Mouse (Mus musculus): ENCODE results near the gene Abi1. TPM values are rescaled to one million over a fixed set of nuclear protein-coding genes. Genes with fewer than 3 reads are reported as not detected.

The Abi1 gene
- polyA plus RNA-seq (2016; fragmentation: Nextera tagmentation; extraction: Ambion mirVana) = 43.7 and 45.7 TPM in 2 replicates

DNA sequence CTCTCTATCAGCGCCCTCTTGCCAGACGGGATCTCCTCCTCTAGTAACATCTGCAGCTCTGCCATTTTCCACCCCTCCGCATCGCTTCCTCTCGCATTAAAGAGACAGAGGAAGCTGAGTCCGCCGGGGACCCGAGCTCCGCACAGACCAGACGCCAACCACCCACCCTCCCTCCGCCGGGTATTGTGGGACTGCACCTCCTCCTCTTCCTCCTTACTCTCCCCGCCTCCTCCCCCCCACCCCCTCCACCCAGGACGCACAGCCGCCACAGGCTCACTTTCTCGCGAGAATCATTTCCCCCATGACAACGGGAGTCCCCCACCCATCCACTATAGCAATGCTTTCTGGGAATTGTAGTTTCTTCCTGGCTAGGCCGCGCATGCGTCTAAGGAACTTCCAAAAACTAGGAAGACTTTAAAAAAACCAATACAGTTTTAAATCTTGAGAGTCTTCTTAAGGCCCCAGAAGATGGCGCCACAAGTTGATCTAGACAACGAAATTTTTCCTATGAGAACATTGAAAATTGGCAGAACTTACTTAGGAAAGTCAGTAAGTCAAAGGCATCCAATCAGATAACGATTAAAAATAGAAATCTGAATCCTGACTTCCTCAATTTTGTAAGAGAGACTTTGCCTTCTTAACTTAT is at the start of gene Abi1:
Gene Abi1, minus strand, starts transcription at position 241 of the 646 bp plus-strand sequence.
- H3K4me1 ChIP-seq = peaks cover 16% of the 10 kb centered on the region
- 3% methylated on average over 24 of the region's 24 CpGs for whole genome bisulfite sequencing
- peak within 1 kb of the TSS; percentile 92 for H3K4me3 ChIP-seq
- no peaks in the 10 kb centered on the region for H3K27me3 ChIP-seq
- peak within 1 kb of the TSS; percentile 62 for H3K4me2 ChIP-seq (replicated peaks)
- peak within 1 kb of the TSS; percentile 95 for H3K27ac ChIP-seq (replicated peaks)
- ATAC-seq (ENCODE audit: low FRiP score, low read depth) = peak; percentile 96
- H3K9ac ChIP-seq (replicated peaks) = peak within 1 kb of the TSS; percentile 94
- H3K9me3 ChIP-seq = no peaks in the 10 kb centered on the region
- H3K36me3 ChIP-seq = no peaks in the 10 kb centered on the region

DNA sequence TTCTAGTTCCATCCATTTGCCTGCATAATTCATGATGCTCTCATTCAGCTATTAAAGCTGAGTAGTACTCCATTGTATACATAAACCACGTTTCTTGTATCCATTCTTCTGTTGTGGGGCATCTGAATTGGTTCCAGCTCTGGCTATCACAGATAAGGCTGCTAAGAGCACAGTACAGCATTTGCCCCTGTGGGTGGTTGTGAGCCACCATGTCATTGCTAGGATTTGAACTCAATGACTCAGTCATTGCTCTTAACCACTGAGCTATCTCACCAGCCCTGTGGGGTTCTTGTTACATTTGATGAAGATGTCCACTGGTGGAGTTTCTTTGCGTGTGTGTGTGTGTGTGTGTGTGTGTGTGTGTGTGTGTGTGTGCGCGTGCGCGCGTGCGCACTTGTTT is 44.5 kb upstream of the Abi1 start:
- H3K4me2 ChIP-seq (replicated peaks) = no peak overlapping the region
- H3K9me3 ChIP-seq = no peaks in the 10 kb centered on the region
- H3K36me3 ChIP-seq = peaks cover 69% of the 10 kb centered on the region
- WGBS = 97% methylated on average over 8 of the region's 8 CpGs
- no peak overlapping the region for H3K4me3 ChIP-seq
- H3K27me3 ChIP-seq = no peaks in the 10 kb centered on the region
- no peak overlapping the region for H3K9ac ChIP-seq (replicated peaks)
- no peaks in the 10 kb centered on the region for H3K4me1 ChIP-seq
- no peak for ATAC-seq (ENCODE audit: low FRiP score, low read depth)
- H3K27ac ChIP-seq (replicated peaks) = no peak overlapping the region

DNA sequence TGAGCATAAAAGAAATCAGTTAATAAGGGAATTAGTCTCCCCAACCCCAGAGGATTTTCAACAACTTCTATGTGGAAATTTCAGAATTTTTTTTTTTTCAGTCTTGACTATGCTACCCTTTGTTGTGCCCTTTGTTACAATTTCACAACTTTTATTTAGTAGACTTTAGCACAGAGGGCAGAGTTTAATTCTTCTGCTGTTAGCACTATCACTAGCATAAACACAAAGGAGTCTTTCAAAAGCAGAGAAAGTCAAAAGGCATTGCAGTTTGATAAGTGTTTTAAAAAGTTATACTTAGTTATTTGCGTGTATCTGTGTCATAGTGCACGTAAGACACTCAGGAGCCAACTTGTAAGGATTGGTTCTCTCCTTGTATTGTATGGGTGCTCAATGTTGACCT is 38.5 kb upstream of the Abi1 start:
- Histone ChIP-seq H3K36me3 (peaks cover 49% of the 10 kb centered on the region), H3K27ac (replicated peaks) (no peak overlapping the region), H3K4me3 (no peak overlapping the region), H3K9ac (replicated peaks) (no peak overlapping the region), H3K4me1 (no peaks in the 10 kb centered on the region), H3K4me2 (replicated peaks) (no peak overlapping the region), H3K9me3 (no peaks in the 10 kb centered on the region), H3K27me3 (no peaks in the 10 kb centered on the region)
- no peak for ATAC-seq (ENCODE audit: low FRiP score, low read depth)
- WGBS = 97% methylated on average over 2 of the region's 2 CpGs

DNA sequence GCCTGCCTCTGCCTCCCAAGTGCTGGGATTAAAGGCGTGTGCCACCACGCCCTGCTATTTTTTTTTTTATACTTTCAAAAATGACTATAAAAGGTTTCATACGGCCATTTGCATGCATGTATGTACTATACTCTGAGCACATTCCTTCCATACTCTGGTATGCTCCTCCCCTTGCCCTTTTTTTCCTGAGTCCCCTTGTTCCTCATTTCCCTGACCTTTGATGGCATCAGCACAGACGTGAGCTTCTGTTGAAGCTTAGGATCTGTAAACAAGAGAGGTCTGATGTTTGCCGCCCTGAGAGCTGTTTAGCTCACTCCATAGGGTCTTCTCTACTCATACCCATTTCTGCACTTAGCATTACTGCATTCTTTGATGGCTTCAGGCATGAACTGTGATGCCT is 37.7 kb upstream of the Abi1 start:
- no peak overlapping the region for H3K4me3 ChIP-seq
- no peak overlapping the region for H3K27ac ChIP-seq (replicated peaks)
- WGBS = 88% methylated on average over 5 of the region's 5 CpGs
- ATAC-seq (ENCODE audit: low FRiP score, low read depth) = no peak
- H3K36me3 ChIP-seq = peaks cover 44% of the 10 kb centered on the region
- no peak overlapping the region for H3K4me2 ChIP-seq (replicated peaks)
- H3K9me3 ChIP-seq = no peaks in the 10 kb centered on the region
- no peak overlapping the region for H3K9ac ChIP-seq (replicated peaks)
- no peaks in the 10 kb centered on the region for H3K4me1 ChIP-seq
- no peaks in the 10 kb centered on the region for H3K27me3 ChIP-seq

DNA sequence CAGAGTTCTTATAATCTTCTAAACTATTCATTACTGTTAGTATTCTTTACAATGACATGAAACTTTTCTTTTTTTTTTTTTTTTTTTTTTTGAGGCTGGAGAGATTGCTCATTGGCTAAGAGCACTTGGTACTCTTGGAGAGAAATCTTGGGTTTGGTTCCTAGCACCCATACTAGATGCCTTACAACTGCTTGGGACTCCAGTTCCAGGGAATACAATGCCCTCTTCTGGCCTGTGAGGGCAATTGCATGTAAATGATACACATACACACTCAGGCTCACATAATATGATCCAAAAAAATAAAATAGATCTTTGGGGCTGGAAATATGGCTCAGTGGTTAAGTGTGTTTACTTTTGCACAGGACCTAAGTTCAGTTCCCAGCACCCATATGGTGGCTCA is 36.7 kb upstream of the Abi1 start:
- ATAC-seq (ENCODE audit: low FRiP score, low read depth) = no peak
- Histone ChIP-seq H3K27me3 (no peaks in the 10 kb centered on the region), H3K9ac (replicated peaks) (no peak overlapping the region)

DNA sequence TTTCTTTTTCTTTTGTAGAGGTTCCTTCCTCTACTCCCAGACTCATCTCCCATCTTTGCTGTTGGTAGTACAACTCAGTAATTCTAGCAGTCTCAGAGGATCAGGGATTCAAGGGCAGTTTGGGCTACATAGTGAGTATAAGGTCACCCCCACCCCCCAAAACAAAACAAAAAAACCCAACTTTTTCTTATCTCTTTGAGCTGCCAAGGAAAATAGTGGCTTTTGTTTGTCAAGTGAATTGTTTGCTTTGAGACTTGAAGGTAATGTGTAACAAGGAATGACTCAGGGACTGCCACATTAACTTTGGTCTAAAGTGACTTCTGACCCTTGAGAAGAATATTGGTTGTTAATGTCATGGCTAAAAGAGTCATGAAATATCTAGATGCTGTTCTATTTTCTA is 35.8 kb upstream of the Abi1 start:
- Histone ChIP-seq H3K9me3 (no peaks in the 10 kb centered on the region), H3K36me3 (peaks cover 28% of the 10 kb centered on the region), H3K4me3 (no peak overlapping the region), H3K9ac (replicated peaks) (no peak overlapping the region), H3K4me2 (replicated peaks) (no peak overlapping the region), H3K4me1 (no peaks in the 10 kb centered on the region), H3K27ac (replicated peaks) (no peak overlapping the region), H3K27me3 (no peaks in the 10 kb centered on the region)
- ATAC-seq (ENCODE audit: low FRiP score, low read depth) = no peak

More for the DNA sequence above, 36.7 kb upstream of the Abi1 start:
- H3K4me3 ChIP-seq = no peak overlapping the region
- H3K4me2 ChIP-seq (replicated peaks) = no peak overlapping the region
- H3K36me3 ChIP-seq = peaks cover 36% of the 10 kb centered on the region
- no peaks in the 10 kb centered on the region for H3K4me1 ChIP-seq
- H3K27ac ChIP-seq (replicated peaks) = no peak overlapping the region
- H3K9me3 ChIP-seq = no peaks in the 10 kb centered on the region

DNA sequence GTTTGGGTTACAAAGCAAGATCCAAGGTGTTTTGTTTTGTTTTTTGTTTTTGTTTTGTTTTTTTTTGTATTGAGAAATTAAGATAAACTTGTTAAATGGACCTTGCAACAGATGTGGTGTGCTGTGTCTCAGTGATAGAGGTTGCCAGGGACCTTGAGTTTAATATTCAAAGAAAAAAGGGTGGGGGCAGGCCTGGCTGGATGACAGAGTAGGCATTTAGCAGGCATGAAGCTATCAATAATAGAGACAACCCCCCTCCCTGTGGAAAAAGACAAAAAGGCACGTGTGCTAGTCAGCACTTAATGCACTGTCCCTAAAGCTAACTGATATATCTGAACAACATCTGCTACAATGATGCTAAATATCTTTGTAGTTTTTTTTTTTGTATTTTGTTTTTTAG is 31.4 kb upstream of the Abi1 start:
- WGBS = 79% methylated on average over 1 of the region's 1 CpGs
- H3K9ac ChIP-seq (replicated peaks) = no peak overlapping the region
- H3K4me2 ChIP-seq (replicated peaks) = no peak overlapping the region
- H3K4me3 ChIP-seq = no peak overlapping the region
- no peak for ATAC-seq (ENCODE audit: low FRiP score, low read depth)
- H3K27me3 ChIP-seq = no peaks in the 10 kb centered on the region
- peaks cover 6% of the 10 kb centered on the region; the same call in 1 of the 2 replicates for H3K4me1 ChIP-seq
- H3K36me3 ChIP-seq = peaks cover 2% of the 10 kb centered on the region; the same call in 1 of the 2 replicates
- no peaks in the 10 kb centered on the region for H3K9me3 ChIP-seq
- H3K27ac ChIP-seq (replicated peaks) = no peak overlapping the region

DNA sequence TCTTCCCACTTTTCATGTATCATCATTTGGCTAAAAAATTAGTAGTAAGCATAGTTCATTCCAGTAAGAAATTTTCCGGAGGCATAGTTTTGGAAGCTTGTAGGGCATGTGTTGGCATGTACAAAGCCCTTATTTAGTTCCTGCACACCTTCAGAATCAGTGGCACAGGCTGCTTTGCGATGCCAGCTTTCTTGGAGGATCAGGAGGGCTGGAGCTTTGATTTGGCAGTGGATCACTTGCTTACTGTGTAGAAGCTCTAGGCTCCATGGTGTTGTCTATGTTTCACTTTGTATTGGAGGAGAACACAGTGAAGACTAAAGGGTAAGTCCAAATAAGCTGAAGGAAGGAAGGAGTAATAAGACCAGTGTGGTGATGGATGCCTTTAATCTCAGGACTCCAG is 30.4 kb upstream of the Abi1 start:
- no peaks in the 10 kb centered on the region for H3K36me3 ChIP-seq
- H3K27ac ChIP-seq (replicated peaks) = no peak overlapping the region
- no peak overlapping the region for H3K4me2 ChIP-seq (replicated peaks)
- H3K9ac ChIP-seq (replicated peaks) = no peak overlapping the region
- H3K27me3 ChIP-seq = no peaks in the 10 kb centered on the region
- WGBS = 93% methylated on average over 2 of the region's 2 CpGs
- peaks cover 6% of the 10 kb centered on the region; the same call in 1 of the 2 replicates for H3K4me1 ChIP-seq
- no peaks in the 10 kb centered on the region for H3K9me3 ChIP-seq
- ATAC-seq (ENCODE audit: low FRiP score, low read depth) = no peak
- no peak overlapping the region for H3K4me3 ChIP-seq

DNA sequence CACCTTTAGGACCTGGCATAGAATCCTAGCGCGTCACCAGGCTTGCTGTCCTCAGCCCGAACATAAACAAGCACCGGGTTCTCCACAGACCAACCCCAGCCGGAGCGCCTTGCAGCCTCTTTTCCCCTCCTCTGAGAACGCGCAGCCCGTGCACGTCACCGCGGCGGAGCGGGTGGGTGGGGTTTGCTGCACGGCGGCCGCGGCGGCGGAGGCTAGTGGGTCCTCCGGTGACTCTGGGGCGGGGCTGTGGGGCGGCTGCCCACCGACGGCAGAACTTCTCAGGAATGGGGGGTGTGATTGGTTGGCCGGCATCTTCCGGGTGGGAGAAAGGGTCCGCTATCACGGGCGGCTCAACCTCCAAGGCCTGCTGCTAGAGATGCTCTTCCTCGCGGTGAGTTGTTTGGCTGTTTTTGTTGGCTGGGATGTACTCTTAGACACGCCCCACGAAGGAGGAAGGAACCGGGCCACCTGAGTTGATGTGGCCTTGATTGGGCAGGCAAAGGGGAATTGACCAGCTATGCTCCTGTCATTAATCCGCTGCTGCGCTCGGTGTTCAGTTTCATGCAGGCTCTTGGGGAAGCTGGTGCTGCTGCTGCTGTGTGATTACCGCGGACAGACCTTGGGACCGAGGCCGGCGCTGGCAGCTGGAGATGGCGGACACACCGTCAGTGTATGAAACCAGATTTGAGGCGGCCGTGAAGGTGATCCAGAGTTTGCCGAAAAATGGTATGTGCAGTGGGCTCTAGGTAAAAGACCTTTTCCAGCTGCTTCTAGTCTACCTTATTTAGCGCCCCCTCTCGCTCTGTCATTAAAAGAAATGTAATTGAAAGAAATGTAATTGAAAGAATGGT is 29.1 kb upstream of the Abi1 start:
- no peaks in the 10 kb centered on the region for H3K27me3 ChIP-seq
- H3K4me2 ChIP-seq (replicated peaks) = peak overlapping the region; percentile 97
- H3K4me1 ChIP-seq = peaks cover 6% of the 10 kb centered on the region; the same call in 1 of the 2 replicates
- under 1% methylated on average over 50 of the region's 50 CpGs for WGBS
- no peaks in the 10 kb centered on the region for H3K36me3 ChIP-seq
- peak; percentile 91 for ATAC-seq (ENCODE audit: low FRiP score, low read depth)
- no peaks in the 10 kb centered on the region for H3K9me3 ChIP-seq
- H3K4me3 ChIP-seq = peak overlapping the region; percentile 64
- peak overlapping the region; percentile 77 for H3K9ac ChIP-seq (replicated peaks)
- H3K27ac ChIP-seq (replicated peaks) = peak overlapping the region; percentile 94

DNA sequence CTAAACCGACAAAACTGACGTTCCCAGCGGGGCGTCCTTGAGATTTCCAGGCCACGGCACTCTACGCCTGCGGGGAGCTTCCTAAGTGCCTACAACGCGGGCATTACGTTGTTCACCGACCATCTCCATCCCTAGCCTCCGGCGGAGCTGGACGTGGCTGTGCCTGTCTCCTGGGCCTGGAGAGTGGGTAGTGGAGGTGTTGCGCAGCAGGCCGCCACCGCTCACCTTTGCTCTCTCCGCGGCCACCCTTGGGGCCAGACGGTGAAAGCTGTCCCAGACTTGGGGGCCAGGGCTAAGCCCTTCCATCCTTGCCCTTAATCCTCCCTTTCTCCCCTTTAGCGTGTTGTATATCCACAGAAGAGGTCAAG is 28.3 kb upstream of the Abi1 start:
- ATAC-seq (ENCODE audit: low FRiP score, low read depth) = peak; percentile 65

DNA sequence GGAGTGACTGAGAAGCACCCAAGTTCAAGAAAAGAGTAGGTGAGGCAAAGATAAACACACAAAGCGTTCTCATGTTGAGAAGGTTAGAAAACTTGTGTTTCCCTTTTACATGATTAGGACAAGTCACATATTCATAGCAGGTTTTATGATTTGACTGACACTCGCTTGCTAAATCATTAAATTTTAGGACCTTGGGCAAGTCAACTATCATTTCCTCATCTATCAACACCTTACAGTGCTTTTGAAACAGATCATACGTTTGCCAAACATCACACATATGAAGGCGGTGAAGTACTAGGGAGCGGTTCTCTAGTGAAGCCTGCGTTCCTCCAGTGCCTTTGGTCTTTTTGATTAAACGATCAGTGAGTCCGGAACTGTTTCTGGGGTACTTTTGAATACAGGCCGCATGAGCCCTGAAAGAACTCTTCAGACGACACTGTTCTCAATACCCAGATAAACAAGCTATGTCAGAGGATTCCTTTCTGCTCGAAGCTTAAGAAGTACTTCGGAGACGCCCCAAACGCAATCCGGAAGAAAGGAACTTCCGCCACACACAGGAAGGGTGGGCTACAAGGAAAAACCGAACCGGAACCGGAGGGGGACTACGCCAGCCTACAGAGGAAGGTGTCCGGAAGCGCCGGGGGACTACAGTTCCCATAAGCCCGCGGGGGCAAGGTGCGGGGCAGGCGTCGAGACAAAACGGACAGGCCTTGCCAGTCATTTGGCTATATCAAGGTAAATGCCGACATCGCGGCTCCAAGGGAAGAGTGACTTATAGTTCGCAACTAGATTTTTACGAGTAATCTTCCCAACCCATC is 27.7 kb upstream of the Abi1 start, which contains the start of gene Acbd5:
Gene Acbd5, plus strand, starts transcription at position 616 of the 818 bp plus-strand sequence.
- peak within 1 kb of the TSS; percentile 77 for H3K9ac ChIP-seq (replicated peaks)
- H3K4me2 ChIP-seq (replicated peaks) = peak within 1 kb of the TSS; percentile 97
- H3K27me3 ChIP-seq = no peaks in the 10 kb centered on the region
- peaks cover 6% of the 10 kb centered on the region; the same call in 1 of the 2 replicates for H3K4me1 ChIP-seq
- peak within 1 kb of the TSS; percentile 64 for H3K4me3 ChIP-seq
- 3% methylated on average over 34 of the region's 34 CpGs for WGBS
- no peaks in the 10 kb centered on the region for H3K36me3 ChIP-seq
- peak within 1 kb of the TSS; percentile 94 for H3K27ac ChIP-seq (replicated peaks)
- ATAC-seq (ENCODE audit: low FRiP score, low read depth) = peak; percentile 94
- H3K9me3 ChIP-seq = no peaks in the 10 kb centered on the region

More for the DNA sequence above, 28.3 kb upstream of the Abi1 start:
- Histone ChIP-seq H3K9ac (replicated peaks) (peak overlapping the region; percentile 77), H3K4me3 (peak overlapping the region; percentile 64), H3K27ac (replicated peaks) (peak overlapping the region; percentile 94), H3K36me3 (no peaks in the 10 kb centered on the region), H3K4me2 (replicated peaks) (peak overlapping the region; percentile 97), H3K27me3 (no peaks in the 10 kb centered on the region), H3K9me3 (no peaks in the 10 kb centered on the region), H3K4me1 (peaks cover 6% of the 10 kb centered on the region; the same call in 1 of the 2 replicates)
- WGBS = under 1% methylated on average over 21 of the region's 21 CpGs

Measured in midbrain, embryonic 12.5 days (tissue).